Mouse (Mus musculus): Measurements from ENCODE around the gene Disp3.

Gene Disp3

DNA sequence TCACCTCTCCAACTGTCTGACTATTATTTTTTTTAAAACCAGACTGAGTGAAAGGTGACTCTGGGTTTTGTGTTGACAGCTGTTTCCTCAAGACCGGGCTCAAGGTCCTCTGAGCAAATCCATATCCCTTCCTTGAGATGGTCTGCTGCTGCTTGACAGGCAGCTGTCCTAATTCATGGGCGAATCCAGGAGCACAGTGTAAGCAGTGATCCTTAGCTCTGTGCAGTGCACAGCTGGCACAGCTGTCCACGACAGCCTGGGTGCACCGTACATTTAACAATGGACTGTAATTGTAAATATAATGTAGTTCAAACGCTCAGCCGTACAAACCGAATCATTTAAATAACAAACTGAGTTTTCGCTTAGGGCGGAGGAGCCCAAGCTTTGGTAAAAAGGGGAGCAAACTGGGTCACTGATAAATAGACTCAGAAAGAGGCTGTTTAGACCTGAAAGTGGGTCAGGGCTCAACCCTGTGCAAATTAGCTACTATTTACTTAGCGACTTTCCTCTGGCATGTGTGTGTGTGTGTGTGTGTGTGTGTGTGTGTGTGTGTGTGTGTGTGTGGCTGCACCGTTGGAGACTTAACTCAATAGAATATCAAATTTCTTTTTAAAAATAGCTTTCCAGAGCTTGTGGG is 72.4 kb downstream of the Disp3 start:
- DNase-seq = no peak

DNA sequence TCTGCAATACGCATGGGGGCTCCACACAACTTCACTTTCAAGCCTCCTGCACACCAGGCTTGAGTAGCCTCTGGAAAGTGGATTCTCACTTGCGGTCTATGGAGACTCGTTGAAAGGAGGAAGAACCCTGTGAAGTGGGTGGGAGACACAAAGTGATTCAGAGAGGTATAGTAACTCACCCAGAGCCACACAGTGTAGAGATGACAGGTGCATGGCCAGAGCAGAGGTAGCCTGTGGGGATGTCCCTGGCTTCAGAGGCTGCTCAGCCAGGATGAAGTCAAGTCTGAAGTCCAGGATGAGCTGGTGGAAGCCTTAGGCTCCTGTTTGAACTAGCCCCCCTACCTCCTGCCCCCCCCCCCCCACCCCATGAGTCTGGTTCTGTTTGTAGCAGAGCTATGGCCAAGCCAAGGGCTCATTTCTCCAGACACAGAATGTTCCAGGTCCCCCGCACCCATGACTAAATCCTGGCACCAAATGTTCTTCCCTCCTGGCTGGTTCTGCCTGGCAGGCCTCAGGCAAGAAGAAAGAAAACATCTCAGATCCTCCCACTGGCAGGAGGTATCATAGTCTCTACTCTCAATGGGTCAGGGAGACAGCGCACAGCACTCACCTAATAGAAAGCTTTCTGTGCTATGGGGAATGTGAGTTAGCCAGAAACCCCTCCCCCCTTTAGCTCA is 73.2 kb downstream of the Disp3 start:
- peak; percentile 77 for DNase-seq

DNA sequence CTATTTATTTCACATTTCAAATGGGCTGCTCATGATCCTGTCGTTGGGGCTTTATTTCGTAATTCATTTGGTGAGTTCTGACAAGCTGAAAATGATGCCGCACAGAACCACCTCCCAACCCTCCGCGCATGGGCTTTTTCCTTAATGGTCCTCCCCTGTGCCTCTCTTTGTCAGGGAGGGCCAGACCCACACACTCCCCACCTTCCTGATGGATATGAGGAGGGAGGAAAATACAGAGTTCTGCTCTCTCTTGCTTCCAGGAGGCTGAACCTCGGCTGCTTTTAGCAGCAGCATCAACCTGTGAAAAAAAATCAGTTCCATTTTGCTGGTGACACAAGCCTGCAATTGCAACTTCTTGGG is 82.9 kb downstream of the Disp3 start:
- DNase-seq = no peak

DNA sequence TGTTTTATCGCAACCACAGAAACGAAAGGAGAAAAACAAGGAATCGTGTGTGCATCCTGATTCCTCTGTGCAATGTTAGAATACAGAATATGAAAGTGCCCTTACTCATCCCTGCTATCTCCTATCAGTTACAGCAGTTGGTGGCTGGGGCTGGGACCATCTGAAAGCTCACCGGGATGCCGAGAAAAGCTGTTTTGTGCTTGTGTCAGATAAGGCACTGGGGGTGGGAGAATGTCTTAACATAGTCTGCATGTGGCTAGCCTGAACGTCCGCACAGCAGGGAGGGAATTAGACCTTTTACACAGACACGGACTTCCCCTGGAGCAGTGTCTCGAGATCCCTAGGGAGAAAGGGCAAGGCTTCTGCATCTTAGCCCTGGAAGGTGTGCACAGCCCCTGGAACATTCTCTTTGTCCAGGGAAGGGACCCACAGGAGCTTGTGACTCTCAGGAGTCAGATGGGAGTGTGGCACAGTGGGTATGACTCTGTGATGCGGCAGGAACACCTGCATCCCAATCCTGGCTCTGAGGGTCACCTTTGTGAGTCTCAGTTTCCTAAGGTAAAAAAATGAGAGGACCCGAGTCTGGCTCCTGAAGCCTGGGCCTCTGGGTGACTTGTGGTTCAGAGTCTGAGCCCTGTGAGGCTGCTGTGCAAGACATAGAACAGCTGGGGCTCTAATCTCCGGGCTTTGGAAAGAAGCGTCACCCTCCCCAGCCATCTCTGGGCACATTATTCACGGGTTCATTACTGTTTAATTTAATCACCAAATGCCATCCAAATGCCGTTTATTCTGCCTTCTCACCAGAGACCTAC is 83.5 kb downstream of the Disp3 start:
- DNase-seq = no peak

DNA sequence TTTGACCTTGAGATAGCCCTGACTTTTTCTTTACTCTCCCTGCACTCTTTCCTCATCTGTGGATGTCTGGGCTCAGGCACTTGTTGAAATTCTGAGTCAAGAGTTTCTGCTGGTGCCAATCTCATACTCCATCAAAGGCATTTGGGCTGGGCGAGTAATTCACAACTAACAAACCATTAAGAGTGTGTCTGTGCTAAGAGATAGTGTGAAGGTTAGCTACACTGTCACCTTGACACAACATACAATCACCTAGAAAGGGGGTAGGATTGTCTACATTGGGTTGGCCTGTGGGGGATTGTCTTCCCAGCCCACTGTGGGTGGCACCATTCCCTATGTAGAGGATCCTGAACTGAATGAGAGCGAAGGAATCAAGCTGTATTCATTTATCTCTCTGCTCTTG is 84.2 kb downstream of the Disp3 start:
- no peak for DNase-seq

DNA sequence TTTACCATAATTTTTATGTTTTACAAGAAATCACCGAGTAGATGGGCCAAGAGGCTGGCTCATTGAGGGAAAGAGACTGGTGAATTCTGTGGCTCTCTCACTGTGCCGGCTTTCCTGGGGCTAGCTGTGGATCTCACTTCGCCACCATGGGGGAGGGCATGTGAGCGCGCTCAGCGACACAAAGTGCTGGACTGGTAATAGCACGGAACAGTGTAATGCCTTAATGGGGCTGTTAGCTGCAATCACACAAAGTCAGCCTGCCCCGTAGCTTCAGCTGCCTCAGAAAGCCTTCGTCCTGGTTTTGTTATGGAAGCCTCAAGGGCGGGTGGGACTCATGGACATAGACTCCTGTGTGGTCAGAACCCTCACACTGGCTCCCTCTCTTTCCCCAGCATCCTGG is 89.0 kb downstream of the Disp3 start:
- DNase-seq = no peak

DNA sequence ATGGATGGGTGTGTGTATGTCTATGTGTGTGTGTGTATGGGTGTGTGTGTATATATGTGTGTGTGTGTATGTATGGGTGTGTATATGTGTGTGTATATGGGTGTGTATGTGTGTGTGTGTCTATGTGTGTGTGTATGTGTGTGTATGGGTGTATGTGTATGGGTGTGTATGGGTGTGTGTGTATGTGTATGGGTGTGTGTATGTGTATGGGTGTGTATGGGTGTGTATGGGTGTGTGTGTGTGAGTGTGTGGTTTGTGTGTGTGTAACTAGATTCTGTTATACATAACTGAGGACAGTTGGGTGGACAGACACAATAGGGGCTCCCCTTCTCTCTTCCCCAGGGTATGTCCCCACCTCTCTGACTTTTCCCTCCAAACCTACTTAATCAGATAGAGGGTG is 93.4 kb downstream of the Disp3 start:
- DNase-seq = no peak

DNA sequence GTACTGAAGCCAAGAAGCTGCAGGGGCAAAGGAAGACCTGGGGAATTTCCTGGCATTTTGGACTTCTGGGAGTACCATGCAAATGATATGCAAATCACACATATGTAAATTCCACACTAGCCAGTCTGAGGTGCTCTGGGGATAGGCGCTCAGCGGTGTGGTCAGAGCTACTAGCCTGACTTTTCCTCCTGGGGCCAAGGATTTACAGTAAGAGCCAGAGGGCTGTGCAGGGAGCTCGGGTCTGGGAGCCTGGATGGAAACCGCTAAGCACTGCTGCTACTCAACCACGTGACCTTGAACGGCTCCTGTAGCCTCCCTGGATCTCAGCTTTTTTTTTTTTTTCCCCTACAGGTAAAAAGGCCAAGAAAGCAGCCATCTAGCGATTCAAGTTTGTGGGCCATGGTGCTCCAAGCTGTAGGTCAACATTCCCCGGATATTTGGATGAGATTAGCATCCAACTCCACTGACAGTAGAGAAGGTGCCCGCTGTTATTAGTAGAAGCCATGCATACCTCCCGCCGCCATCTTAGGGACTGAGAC is 95.0 kb downstream of the Disp3 start:
- no peak for DNase-seq

Data from layer of hippocampus, adult 9-11 months (tissue).